In the genomic region with DNA sequence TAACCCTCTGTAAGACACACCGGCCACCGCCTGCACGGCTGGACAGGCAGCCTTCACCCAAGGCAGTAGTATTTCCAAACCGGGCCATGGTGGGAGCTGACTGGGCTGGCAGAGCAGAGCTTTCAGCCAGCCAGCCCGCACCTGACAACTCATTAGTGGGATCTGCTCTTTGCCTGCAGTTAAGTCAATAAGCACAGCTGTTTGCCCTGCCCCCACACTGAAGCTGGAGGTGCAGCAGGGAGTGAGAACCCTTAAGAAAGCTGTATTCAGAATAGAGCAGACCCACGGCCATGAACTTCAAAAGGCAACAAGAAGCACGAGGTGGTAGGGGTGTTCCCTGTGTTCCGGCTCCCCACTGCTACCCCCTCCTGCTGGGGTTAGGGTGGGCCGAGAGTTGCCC, we compare ENCODE assay signal across 13 mouse cellular contexts. TPM values are rescaled to one million over a fixed set of nuclear protein-coding genes. Genes with fewer than 3 reads are reported as not detected.
DNase-seq lines count a peak whose midpoint lies in the region; ATAC-seq and TF ChIP-seq lines count a peak whose summit lies in the region.
"Had no signal": no experiment of that assay in that cellular context is flagged by ENCODE, and none has a peak within 500 bp of the region (broad histone marks: within the 10 kb centered on the region; RNA-seq: fewer than 3 reads in every experiment).

No protein-coding gene starts in this region.

- TF ChIP-seq CTCF in layer of hippocampus, adult 2 months (conservative IDR thresholded peaks at IDR 0.05): no peak
- TF ChIP-seq CTCF in thymus, adult 2 months (IDR thresholded peaks at IDR 0.05; ENCODE audit: borderline replicate concordance, control insufficient read depth, extremely low read depth, insufficient read depth, low read length, poor library complexity): no peak
- TF ChIP-seq CTCF in heart, adult 2 months (IDR thresholded peaks at IDR 0.05): no peak

- intact Hi-C loops in heart, adult 2 months (cut with DNase I): loop anchor here (5.0 kb wide), 1 partner anchor 72 kb away; a partner anchor contains a TSS

- peak overlapping the region; percentile 5; the same call in 1 of the 2 replicates for H3K4me2 ChIP-seq in hindbrain, embryonic 14.5 days (replicated peaks)
- H3K4me2 ChIP-seq: heart, embryonic 11.5 days; limb, embryonic 15.5 days had no signal

- H3K27ac ChIP-seq in layer of hippocampus, adult 2 months: peak overlapping the region; percentile 43; the same call in 1 of the 2 replicates
- H3K27ac ChIP-seq in hindbrain, embryonic 14.5 days: peak overlapping the region; percentile 17; the same call in 1 of the 2 replicates
- peak overlapping the region; percentile 63 for H3K27ac ChIP-seq in midbrain, embryonic 10.5 days (replicated peaks)
- H3K27ac ChIP-seq in thymus, adult 2 months (ENCODE audit: control insufficient read depth, insufficient read depth, low read length): peak overlapping the region; percentile 18
- H3K27ac ChIP-seq in heart, adult 2 months: no peak overlapping the region
- H3K27ac ChIP-seq: limb, embryonic 15.5 days had no signal

- no peak for TF ChIP-seq POLR2A in thymus, adult 2 months (IDR thresholded peaks at IDR 0.05; ENCODE audit: control insufficient read depth, extremely low read depth, insufficient read depth, low read length, poor library complexity)
- no peak for TF ChIP-seq POLR2A in heart, adult 2 months (IDR thresholded peaks at IDR 0.05; ENCODE audit: insufficient read depth, low read depth, low read length)

- no peaks in the 10 kb centered on the region for H3K36me3 ChIP-seq in hindbrain, embryonic 14.5 days (replicated peaks; ENCODE audit: control insufficient read depth, insufficient read depth)
- H3K36me3 ChIP-seq in midbrain, embryonic 10.5 days: peaks cover 28% of the 10 kb centered on the region
- H3K36me3 ChIP-seq in thymus, adult 2 months (ENCODE audit: control insufficient read depth, insufficient read depth, low read length): no peaks in the 10 kb centered on the region
- no peaks in the 10 kb centered on the region for H3K36me3 ChIP-seq in heart, adult 2 months (ENCODE audit: control insufficient read depth, insufficient read depth, low read length)

- 60% methylated on average over 9 of the region's 9 CpGs for WGBS in hindbrain, embryonic 14.5 days
- WGBS in midbrain, embryonic 10.5 days: 63% methylated on average over 9 of the region's 9 CpGs
- 44% methylated on average over 9 of the region's 9 CpGs for WGBS in thymus, adult 2 months
- WGBS in heart, adult 2 months: 77% methylated on average over 9 of the region's 9 CpGs

- H3K79me2 ChIP-seq in heart, adult 2 months (replicated peaks; ENCODE audit: control insufficient read depth, insufficient read depth, low read length): peaks cover 1% of the 10 kb centered on the region; the same call in 1 of the 2 replicates

- H3K27me3 ChIP-seq in hindbrain, embryonic 14.5 days (ENCODE audit: control insufficient read depth, insufficient read depth, low read length): 0 out of 2 replicates have a peak, but pooled peaks cover 3% of the 10 kb centered on the region
- H3K27me3 ChIP-seq in midbrain, embryonic 10.5 days (ENCODE audit: low read depth, poor library complexity, severe bottlenecking): peaks cover 11% of the 10 kb centered on the region
- no peaks in the 10 kb centered on the region for H3K27me3 ChIP-seq in thymus, adult 2 months (ENCODE audit: control insufficient read depth, insufficient read depth, low read length)
- H3K27me3 ChIP-seq in heart, adult 2 months (ENCODE audit: control insufficient read depth, insufficient read depth, low read length): no peaks in the 10 kb centered on the region
- H3K27me3 ChIP-seq: limb, embryonic 15.5 days had no signal

- TF ChIP-seq EP300 in heart, adult 2 months (IDR thresholded peaks at IDR 0.05; ENCODE audit: insufficient read depth, low read depth, low read length): no peak

- peaks cover 50% of the 10 kb centered on the region for H3K4me1 ChIP-seq in hindbrain, embryonic 14.5 days (replicated peaks; ENCODE audit: control insufficient read depth, insufficient read depth, low read length)
- peaks cover 72% of the 10 kb centered on the region for H3K4me1 ChIP-seq in midbrain, embryonic 10.5 days
- H3K4me1 ChIP-seq in thymus, adult 2 months (replicated peaks; ENCODE audit: control insufficient read depth, insufficient read depth, low read length): peaks cover 36% of the 10 kb centered on the region
- peaks cover 8% of the 10 kb centered on the region for H3K4me1 ChIP-seq in heart, adult 2 months (ENCODE audit: control insufficient read depth, insufficient read depth, low read length)

- DNase-seq in layer of hippocampus, adult 2 months (ENCODE audit: low spot score in 2 of 2): no peak
- DNase-seq in layer of hippocampus, adult 9-10 months (ENCODE audit: low spot score): no peak
- no peak for DNase-seq in hindbrain, embryonic 14.5 days (ENCODE audit: low spot score)
- DNase-seq in midbrain, embryonic 10.5 days (ENCODE audit: low spot score): no peak
- peak; percentile 50 for DNase-seq in thymus, adult 2 months
- no peak for DNase-seq in left cerebral cortex, adult 8-10 months (ENCODE audit: low spot score in 2 of 2)
- DNase-seq in frontal cortex, adult 2 months (ENCODE audit: extremely low spot score in 1 of 2, low spot score in 1 of 2): no peak
- DNase-seq in heart, adult 2 months: no peak
- DNase-seq: right cerebral cortex, postnatal 25 days had no signal

- no peak for ATAC-seq in hindbrain, embryonic 14.5 days (ENCODE audit: low FRiP score)

- no peak overlapping the region for H3K4me3 ChIP-seq in layer of hippocampus, adult 2 months
- H3K4me3 ChIP-seq in hindbrain, embryonic 14.5 days (replicated peaks; ENCODE audit: low read length): no peak overlapping the region
- 0 out of 2 replicates have a peak overlapping the region, but pooled peaks have one; percentile 9 for H3K4me3 ChIP-seq in midbrain, embryonic 10.5 days
- no peak overlapping the region for H3K4me3 ChIP-seq in thymus, adult 2 months (ENCODE audit: control insufficient read depth, insufficient read depth, low read length)
- no peak overlapping the region for H3K4me3 ChIP-seq in heart, adult 2 months
- H3K4me3 ChIP-seq: limb, embryonic 15.5 days; megakaryocyte, embryonic 14.5 days had no signal

- no peaks in the 10 kb centered on the region for H3K9me3 ChIP-seq in hindbrain, embryonic 14.5 days (ENCODE audit: control insufficient read depth, low read length)
- no peaks in the 10 kb centered on the region for H3K9me3 ChIP-seq in midbrain, embryonic 10.5 days (replicated peaks)
- H3K9me3 ChIP-seq: G1E; limb, embryonic 15.5 days; megakaryocyte, embryonic 14.5 days had no signal

- peak overlapping the region; percentile 12; the same call in 1 of the 2 replicates for H3K9ac ChIP-seq in hindbrain, embryonic 14.5 days
- no peak overlapping the region for H3K9ac ChIP-seq in heart, adult 2 months (ENCODE audit: low read depth, low read length)
- H3K9ac ChIP-seq: limb, embryonic 15.5 days had no signal

RNA-seq across cellular contexts. Expression of a gene that starts 3.5 kb away (rescaled TPM):
- 100 to 1,000 TPM; 182 to 220 TPM for total RNA-seq in layer of hippocampus, adult 2 months (2021)
- 359 and 406 TPM in 2 replicates for polyA plus RNA-seq in hindbrain, embryonic 14.5 days (2014; fragmentation: Nextera tagmentation; extraction: Ambion mirVana)
- polyA plus RNA-seq in midbrain, embryonic 10.5 days (2016; fragmentation: Nextera tagmentation; extraction: Ambion mirVana): 404 and 411 TPM in 2 replicates
- 119 and 152 TPM in 2 replicates for polyA plus RNA-seq in thymus, adult 2 months (2012; rRNA removed)
- 100 to 1,000 TPM; 226 to 249 (median 237) TPM for total RNA-seq in left cerebral cortex, adult 8-10 months (2022)
- 327 and 355 TPM in 2 replicates for polyA plus RNA-seq in frontal cortex, adult 2 months (2012; rRNA removed)
- total RNA-seq in heart, adult 2 months (2021): 100 to 1,000 TPM; 296 to 343 TPM
- 288 and 395 TPM in 2 replicates for polyA plus RNA-seq in heart, adult 2 months (2012; rRNA removed)

RNA-seq across cellular contexts. Expression of a gene that starts 37.3 kb away (rescaled TPM):
- under 1 TPM; 0.15 to 0.20 TPM for total RNA-seq in layer of hippocampus, adult 2 months (2021)
- 0.60 and 0.80 TPM in 2 replicates for polyA plus RNA-seq in hindbrain, embryonic 14.5 days (2014; fragmentation: Nextera tagmentation; extraction: Ambion mirVana)
- polyA plus RNA-seq in midbrain, embryonic 10.5 days (2016; fragmentation: Nextera tagmentation; extraction: Ambion mirVana): 0.29 TPM in 1 of 2 replicates, not detected in the other
- 0.61 and 1.4 TPM in 2 replicates for polyA plus RNA-seq in thymus, adult 2 months (2012; rRNA removed)
- total RNA-seq in left cerebral cortex, adult 8-10 months (2022): 1 to 10 TPM in 3 of 4 experiments, under 1 TPM in 1; 0.74 to 2.6 (median 1.6) TPM
- polyA plus RNA-seq in frontal cortex, adult 2 months (2012; rRNA removed): 1.1 and 1.3 TPM in 2 replicates
- total RNA-seq in heart, adult 2 months (2021): 1 to 10 TPM; 4.1 to 5.6 TPM
- 8.2 and 10.1 TPM in 2 replicates for polyA plus RNA-seq in heart, adult 2 months (2012; rRNA removed)
- polyA plus RNA-seq: G1E had no signal
